ENCODE assay signal across 8 mouse cellular contexts in the genomic region with DNA sequence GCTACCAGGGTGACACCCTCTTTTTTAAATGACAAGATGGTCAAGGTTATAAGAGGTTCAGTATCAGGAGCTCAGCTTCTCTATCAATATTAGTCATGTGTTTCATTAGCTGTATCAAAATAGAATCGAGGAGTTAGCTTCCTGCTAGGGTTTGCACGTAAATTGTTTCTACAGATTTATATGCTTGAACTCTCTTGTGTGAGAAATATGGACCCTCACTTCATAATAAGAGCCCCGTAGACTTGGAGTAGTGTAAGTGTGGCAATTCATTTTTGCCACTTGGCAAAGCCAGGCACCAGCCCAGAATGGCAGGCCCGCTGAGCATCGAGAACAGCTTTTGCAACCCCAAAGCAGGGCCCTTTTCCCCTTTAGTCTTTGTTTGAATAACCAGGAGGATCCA. TPM values are rescaled to one million over a fixed set of nuclear protein-coding genes. Genes with fewer than 3 reads are reported as not detected.
DNase-seq lines count a peak whose midpoint lies in the region; ATAC-seq lines count a peak whose summit lies in the region.
"Had no signal": no experiment of that assay in that cellular context is flagged by ENCODE, and none has a peak within 500 bp of the region (broad histone marks: within the 10 kb centered on the region; RNA-seq: fewer than 3 reads in every experiment).

No protein-coding gene starts in this region.

- peak overlapping the region; percentile 68; the same call in 1 of the 2 replicates for H3K4me2 ChIP-seq in heart, embryonic 13.5 days
- H3K4me2 ChIP-seq in neural tube, embryonic 13.5 days = no peak overlapping the region
- peak overlapping the region; percentile 56; the same call in 1 of the 2 replicates for H3K4me2 ChIP-seq in limb, embryonic 12.5 days

- no peaks in the 10 kb centered on the region for H3K27me3 ChIP-seq in heart, embryonic 13.5 days (replicated peaks)
- H3K27me3 ChIP-seq in neural tube, embryonic 13.5 days = no peaks in the 10 kb centered on the region
- no peaks in the 10 kb centered on the region for H3K27me3 ChIP-seq in limb, embryonic 12.5 days

- H3K27ac ChIP-seq in heart, embryonic 13.5 days (replicated peaks) = no peak overlapping the region
- no peak overlapping the region for H3K27ac ChIP-seq in neural tube, embryonic 13.5 days (replicated peaks)
- H3K27ac ChIP-seq in limb, embryonic 12.5 days = no peak overlapping the region

- H3K4me3 ChIP-seq in heart, embryonic 13.5 days = no peak overlapping the region
- no peak overlapping the region for H3K4me3 ChIP-seq in neural tube, embryonic 13.5 days
- no peak overlapping the region for H3K4me3 ChIP-seq in limb, embryonic 12.5 days (replicated peaks)

- intact Hi-C loops in heart, postnatal 14 days (cut with DNase I) = no loop called here
- intact Hi-C loops in gastrocnemius, postnatal 36 days (cut with DNase I) = no loop called here

- DNase-seq in heart, postnatal 14 days = no peak
- DNase-seq in neural tube, embryonic 10.5 days (ENCODE audit: extremely low spot score, low spot score) = no peak
- no peak for DNase-seq in frontal cortex, postnatal 36 days (ENCODE audit: low spot score in 2 of 2)
- no peak for DNase-seq in gastrocnemius, postnatal 36 days
- DNase-seq: right cerebral cortex, postnatal 25 days had no signal

- WGBS in heart, embryonic 13.5 days = 81% methylated on average over 5 of the region's 5 CpGs
- WGBS in neural tube, embryonic 13.5 days = 63% methylated on average over 5 of the region's 5 CpGs
- 70% methylated on average over 5 of the region's 5 CpGs for WGBS in limb, embryonic 12.5 days

- H3K36me3 ChIP-seq in heart, embryonic 13.5 days = peaks cover 7% of the 10 kb centered on the region
- H3K36me3 ChIP-seq in neural tube, embryonic 13.5 days = peaks cover 6% of the 10 kb centered on the region; the same call in 1 of the 2 replicates
- peaks cover 8% of the 10 kb centered on the region for H3K36me3 ChIP-seq in limb, embryonic 12.5 days

- no peak for ATAC-seq in heart, embryonic 13.5 days (ENCODE audit: extremely low read depth, insufficient number of reproducible peaks, low FRiP score, low TSS enrichment)
- ATAC-seq in neural tube, embryonic 13.5 days (ENCODE audit: low read depth) = no peak
- ATAC-seq in limb, embryonic 12.5 days (ENCODE audit: insufficient number of reproducible peaks, insufficient read depth, low FRiP score, low TSS enrichment, low read depth) = no peak

- H3K4me1 ChIP-seq in heart, embryonic 13.5 days = peaks cover 41% of the 10 kb centered on the region
- peaks cover 31% of the 10 kb centered on the region for H3K4me1 ChIP-seq in neural tube, embryonic 13.5 days (replicated peaks)
- H3K4me1 ChIP-seq in limb, embryonic 12.5 days (replicated peaks) = peaks cover 24% of the 10 kb centered on the region

- H3K9me3 ChIP-seq in heart, embryonic 13.5 days = no peaks in the 10 kb centered on the region
- no peaks in the 10 kb centered on the region for H3K9me3 ChIP-seq in neural tube, embryonic 13.5 days
- H3K9me3 ChIP-seq in limb, embryonic 12.5 days = no peaks in the 10 kb centered on the region

- no peak overlapping the region for H3K9ac ChIP-seq in heart, embryonic 13.5 days
- H3K9ac ChIP-seq in neural tube, embryonic 13.5 days = peak overlapping the region; percentile 88; the same call in 1 of the 2 replicates
- H3K9ac ChIP-seq in limb, embryonic 12.5 days (replicated peaks) = no peak overlapping the region

RNA-seq across cellular contexts. Expression of gene Dtnbp1, which starts 1.1 kb away (rescaled TPM):
- 78.2 and 88.4 TPM in 2 replicates for polyA plus RNA-seq in heart, embryonic 13.5 days (2015; fragmentation: Nextera tagmentation; extraction: Ambion mirVana)
- 10 to 100 TPM; 60.5 to 70.5 TPM for total RNA-seq in heart, postnatal 14 days (2021)
- 111 and 118 TPM in 2 replicates for polyA plus RNA-seq in neural tube, embryonic 13.5 days (2015; fragmentation: Nextera tagmentation; extraction: Ambion mirVana)
- polyA plus RNA-seq in limb, embryonic 12.5 days (2016; fragmentation: Nextera tagmentation; extraction: Ambion mirVana) = 76.2 and 83.6 TPM in 2 replicates
- 10 to 100 TPM; 38.1 to 47.0 TPM for total RNA-seq in gastrocnemius, postnatal 36 days (2021)
